19 mouse cellular contexts compared by ENCODE assay signal in the genomic region with DNA sequence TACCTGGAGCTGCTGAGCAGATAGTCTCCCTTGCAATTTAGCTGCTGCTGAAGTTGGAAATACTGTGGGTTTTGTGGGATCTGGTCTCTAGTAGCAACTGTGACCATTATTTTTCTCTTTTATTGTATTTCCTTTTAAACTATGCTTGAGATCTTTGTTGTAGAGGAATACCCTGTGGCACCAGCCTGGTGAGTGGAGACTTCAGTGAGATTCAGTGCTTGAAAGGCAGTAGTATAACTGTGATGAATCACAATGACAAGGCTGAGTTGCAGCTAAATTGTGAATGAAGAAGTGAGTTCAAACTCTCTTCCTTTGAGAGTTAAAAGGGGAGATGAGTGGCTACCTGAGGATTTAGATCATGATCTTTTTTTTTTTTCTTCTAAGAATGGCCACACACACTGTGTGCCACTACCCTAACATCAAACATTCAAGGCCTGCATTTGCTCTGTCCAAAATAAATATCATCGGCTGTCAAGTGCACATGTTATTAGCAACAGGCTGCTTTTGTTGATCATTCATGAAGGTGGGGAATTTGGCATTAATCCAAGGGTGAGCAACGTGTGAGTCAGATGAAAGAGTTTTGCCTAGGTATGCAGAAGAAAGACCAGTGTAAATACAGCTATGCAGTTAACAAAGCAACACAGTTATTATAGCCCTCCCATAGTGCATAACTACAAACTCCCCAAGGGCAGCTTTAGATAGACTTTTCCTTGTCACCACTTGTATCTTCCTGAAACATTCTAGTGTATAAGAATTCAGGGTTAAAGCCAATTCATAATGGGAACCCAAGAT.
DNase-seq lines count a peak whose midpoint lies in the region; ATAC-seq lines count a peak whose summit lies in the region.
"Had no signal": no experiment of that assay in that cellular context is flagged by ENCODE, and none has a peak within 500 bp of the region (broad histone marks: within the 10 kb centered on the region; RNA-seq: fewer than 3 reads in every experiment).

No protein-coding gene starts in this region.

- WGBS in heart, embryonic 14.5 days, result 6% methylated on average over 2 of the region's 2 CpGs

- no peak overlapping the region for H3K4me2 ChIP-seq in heart, embryonic 14.5 days (ENCODE audit: low read length)
- H3K4me2 ChIP-seq: embryonic facial prominence, embryonic 13.5 days; heart, embryonic 11.5 days; limb, embryonic 15.5 days had no signal

- no peak overlapping the region for H3K4me3 ChIP-seq in heart, embryonic 14.5 days (ENCODE audit: control insufficient read depth in 1 of 2, insufficient read depth in 1 of 2, low read depth in 1 of 2, low read length in 2 of 2)
- H3K4me3 ChIP-seq: embryonic facial prominence, embryonic 13.5 days; limb, embryonic 15.5 days had no signal

- H3K9me3 ChIP-seq in heart, embryonic 14.5 days (ENCODE audit: control insufficient read depth, low read length), result no peaks in the 10 kb centered on the region
- H3K9me3 ChIP-seq: embryonic facial prominence, embryonic 13.5 days; limb, embryonic 15.5 days had no signal

- peaks cover 0 to 3% of the 10 kb centered on the region in 2 experiments; a peak in 2 of 4 replicates for H3K4me1 ChIP-seq in heart, embryonic 14.5 days (ENCODE audit: control insufficient read depth in 2 of 2, insufficient read depth in 2 of 2, low read length in 2 of 2)
- H3K4me1 ChIP-seq: embryonic facial prominence, embryonic 13.5 days; limb, embryonic 15.5 days had no signal

- H3K36me3 ChIP-seq in heart, embryonic 14.5 days (ENCODE audit: control insufficient read depth, insufficient read depth, low read length), result no peaks in the 10 kb centered on the region
- H3K36me3 ChIP-seq: embryonic facial prominence, embryonic 13.5 days; limb, embryonic 15.5 days had no signal

- ATAC-seq in heart, embryonic 14.5 days (ENCODE audit: insufficient number of reproducible peaks, insufficient read depth, low FRiP score, low read depth), result no peak
- ATAC-seq: activated CD4-positive, CD25-positive, alpha-beta regulatory T cell, adult 4 months; inflammation-experienced regulatory T-cells, adult 6 months had no signal

- DNase-seq in heart, adult 8-10 months (ENCODE audit: low spot score), result no peak
- peak; percentile 2 for DNase-seq in lung, postnatal 25 days (ENCODE audit: low spot score)
- no peak for DNase-seq in lung, postnatal 10 days
- peak; percentile 23 for DNase-seq in 3T3-L1 (ENCODE audit: low read depth, low spot score)
- DNase-seq in Muller cell, postnatal 12 days (ENCODE audit: inconsistent ontology term), result peak; percentile 42
- no peak for DNase-seq in frontal cortex, postnatal 10 days (ENCODE audit: low spot score in 2 of 2)
- DNase-seq: adrenal gland, postnatal 10 days; cerebellum, adult 9-11 months; gastrocnemius, postnatal 36 days; kidney, adult 2 months; kidney, postnatal 25 days; right cerebral cortex, postnatal 25 days; thymus, postnatal 14 days had no signal

- no peak overlapping the region for H3K9ac ChIP-seq in heart, embryonic 14.5 days (ENCODE audit: low read length)
- H3K9ac ChIP-seq: embryonic facial prominence, embryonic 13.5 days; limb, embryonic 15.5 days had no signal

- peak overlapping the region; percentile 27 to 37; a peak in 2 of 4 replicates for H3K27ac ChIP-seq in heart, embryonic 14.5 days (replicated peaks in 1 of 2; ENCODE audit: control insufficient read depth in 1 of 2, insufficient read depth in 1 of 2, low read depth in 2 of 2, low read length in 2 of 2)
- H3K27ac ChIP-seq: embryonic facial prominence, embryonic 13.5 days; limb, embryonic 15.5 days had no signal

- H3K27me3 ChIP-seq in heart, embryonic 14.5 days (ENCODE audit: control insufficient read depth, insufficient read depth, low read length), result no peaks in the 10 kb centered on the region
- H3K27me3 ChIP-seq: embryonic facial prominence, embryonic 13.5 days; limb, embryonic 15.5 days had no signal

Comparison
In these comparisons a context has a peak if more than half of its experiments do, and no peak if none do; other contexts are left out.
1. DNase-seq: peak in lung, postnatal 25 days (single experiment), 3T3-L1 (single experiment) and Muller cell, postnatal 12 days (single experiment); none in heart, adult 8-10 months (single experiment), lung, postnatal 10 days (single experiment) and frontal cortex, postnatal 10 days (0 of 2).